Mouse (Mus musculus): ENCODE data around the gene Gm28372. TPM values are rescaled to one million over a fixed set of nuclear protein-coding genes. Genes with fewer than 3 reads are reported as not detected.

The Gm28372 gene
- under 1 TPM in 1 of 2 experiments, not detected in 1; 0.12 TPM for polyA plus RNA-seq (2017; shearing (Covaris generic))

GRCm38 (mm10) chr2:130404939-130405338 is at the start of gene Gm28372, which contains the start of gene 1700020A23Rik:
TSS of gene Gm28372 (plus strand) at chr2:130405239.
TSS of gene 1700020A23Rik (plus strand) at chr2:130405259.

GRCm38 (mm10) chr2:130397186-130397985 is 7.7 kb upstream of the Gm28372 start, which contains the start of gene Cpxm1:
TSS of gene Cpxm1 (minus strand) at chr2:130397574.

GRCm38 (mm10) chr2:130406178-130406577 is 1.1 kb downstream of the Gm28372 start, which contains the start of gene Tmem239:
TSS of gene Tmem239 (plus strand) at chr2:130406478.

GRCm38 (mm10) chr2:130424126-130424853 is 19.3 kb downstream of the Gm28372 start, which contains the start of the genes Vps16 and Pced1a:
TSS of gene Vps16 (plus strand) at chr2:130424339.
TSS of gene Pced1a (minus strand) at chr2:130424701.

GRCm38 (mm10) chr2:130449794-130450433 is 44.9 kb downstream of the Gm28372 start, which contains the start of gene Ptpra:
TSS of gene Ptpra (plus strand) at chr2:130450278.

Other genes starting within 250 kb of the Gm28372 start
- gene Snrpb, start 225.8 kb upstream of the Gm28372 start, polyA plus RNA-seq (2017; shearing (Covaris generic)), result 100 to 1,000 TPM; 377 to 503 TPM
- gene Tmc2, start 210.0 kb upstream of the Gm28372 start, polyA plus RNA-seq (2017; shearing (Covaris generic)), result under 1 TPM in 1 of 2 experiments, not detected in 1; 0.18 TPM
- gene Nop56, start 130.8 kb upstream of the Gm28372 start, polyA plus RNA-seq (2017; shearing (Covaris generic)), result 100 to 1,000 TPM; 161 to 317 TPM
- 100 to 1,000 TPM; 173 TPM for gene Idh3b, start 120.7 kb upstream of the Gm28372 start, polyA plus RNA-seq (2017; shearing (Covaris generic))
- gene Ebf4, start 110.1 kb upstream of the Gm28372 start, polyA plus RNA-seq (2017; shearing (Covaris generic)), result not detected
- gene Cpxm1, start 7.7 kb upstream of the Gm28372 start, polyA plus RNA-seq (2017; shearing (Covaris generic)), result under 1 TPM; 0.27 to 0.35 TPM
- not detected for gene 1700020A23Rik, start within 50 bp of the Gm28372 start, polyA plus RNA-seq (2017; shearing (Covaris generic))
- under 1 TPM in 1 of 2 experiments, not detected in 1; 0.29 TPM for gene Tmem239, start 1.2 kb downstream of the Gm28372 start, polyA plus RNA-seq (2017; shearing (Covaris generic))
- 100 to 1,000 TPM; 196 to 225 TPM for gene Vps16, start 19.1 kb downstream of the Gm28372 start, polyA plus RNA-seq (2017; shearing (Covaris generic))
- gene Pced1a, start 19.5 kb downstream of the Gm28372 start, polyA plus RNA-seq (2017; shearing (Covaris generic)), result 10 to 100 TPM; 15.0 to 23.6 TPM
- gene Ptpra, start 45.0 kb downstream of the Gm28372 start, polyA plus RNA-seq (2017; shearing (Covaris generic)), result 100 to 1,000 TPM; 138 to 167 TPM
- 100 to 1,000 TPM in 1 of 2 experiments, 10 to 100 TPM in 1; 94.7 to 134 TPM for gene Mrps26, start 158.5 kb downstream of the Gm28372 start, polyA plus RNA-seq (2017; shearing (Covaris generic))
- not detected for gene Oxt, start 170.9 kb downstream of the Gm28372 start, polyA plus RNA-seq (2017; shearing (Covaris generic))
- not detected for gene Avp, start 177.3 kb downstream of the Gm28372 start, polyA plus RNA-seq (2017; shearing (Covaris generic))
- 10 to 100 TPM; 14.2 to 17.2 TPM for gene Fastkd5, start 224.8 kb downstream of the Gm28372 start, polyA plus RNA-seq (2017; shearing (Covaris generic))
- gene Ubox5, start 224.8 kb downstream of the Gm28372 start, polyA plus RNA-seq (2017; shearing (Covaris generic)), result 10 to 100 TPM in 1 of 2 experiments, 1 to 10 TPM in 1; 10.0 to 10.9 TPM
- under 1 TPM; 0.37 to 0.71 TPM for gene Lzts3, start 237.6 kb downstream of the Gm28372 start, polyA plus RNA-seq (2017; shearing (Covaris generic))